Mouse (Mus musculus) hindbrain, embryonic 13.5 days (tissue): ENCODE measurements at regions not wholly inside any gene's neighbourhood (a gene's known extent, or its start where the extent isn't known, plus 50 kb on each side); places are given as distances from the start of the nearest gene placed in this dataset.
"Not testable (repeated sequence)": the region's sequence is repeated elsewhere in the genome, so short reads cannot be mapped to it uniquely, and the experiment has no call there.

ENCODE experiments used
- ATAC-seq: fragments of 200-750 bp; cut with Nextera tagmentation; 2 replicates; pipeline ENCODE4 v1.8.0; 2017; ENCODE audit warnings: moderate TSS enrichment; ENCODE audit not compliant: low FRiP score
- H3K27ac ChIP-seq: fragments of 300-500 bp; sonication (generic); 2 replicates; pipeline ENCODE4 v1.5.1; 2015; ENCODE audit warnings: inconsistent platforms, mild to moderate bottlenecking, moderate library complexity
- H3K27me3 ChIP-seq: fragments of 300-500 bp; sonication (generic); 2 replicates; pipeline ENCODE4 v1.6.1; 2015; ENCODE audit warnings: mild to moderate bottlenecking, inconsistent platforms
- H3K36me3 ChIP-seq: fragments of 300-500 bp; sonication (generic); 2 replicates; pipeline ENCODE4 v1.6.1; 2015; ENCODE audit warnings: mild to moderate bottlenecking, inconsistent platforms
- H3K4me1 ChIP-seq: fragments of 300-500 bp; sonication (generic); replicated peaks from 2 replicates; pipeline ENCODE4 v1.6.1; 2015; ENCODE audit warnings: inconsistent platforms
- H3K4me2 ChIP-seq: fragments of 300-500 bp; sonication (generic); 2 replicates; pipeline ENCODE4 v1.6.1; 2015; ENCODE audit warnings: inconsistent platforms, mild to moderate bottlenecking, moderate library complexity
- H3K4me3 ChIP-seq: fragments of 300-500 bp; sonication (generic); 2 replicates; pipeline ENCODE4 v1.5.1; 2015; ENCODE audit warnings: mild to moderate bottlenecking, inconsistent platforms
- H3K9ac ChIP-seq: fragments of 300-500 bp; sonication (generic); 2 replicates; pipeline ENCODE4 v1.6.1; 2015; ENCODE audit warnings: mild to moderate bottlenecking, inconsistent platforms
- H3K9me3 ChIP-seq: fragments of 300-500 bp; sonication (generic); 2 replicates; pipeline ENCODE4 v1.6.1; 2016; ENCODE audit warnings: inconsistent platforms
- WGBS: fragments of 180-500 bp; shearing (Covaris S2); methylation state at CpG from one replicate; pipeline ENCODE4 v1.1.7; 2015; 5-methylcytosine and 5-hydroxymethylcytosine counted together

DNA sequence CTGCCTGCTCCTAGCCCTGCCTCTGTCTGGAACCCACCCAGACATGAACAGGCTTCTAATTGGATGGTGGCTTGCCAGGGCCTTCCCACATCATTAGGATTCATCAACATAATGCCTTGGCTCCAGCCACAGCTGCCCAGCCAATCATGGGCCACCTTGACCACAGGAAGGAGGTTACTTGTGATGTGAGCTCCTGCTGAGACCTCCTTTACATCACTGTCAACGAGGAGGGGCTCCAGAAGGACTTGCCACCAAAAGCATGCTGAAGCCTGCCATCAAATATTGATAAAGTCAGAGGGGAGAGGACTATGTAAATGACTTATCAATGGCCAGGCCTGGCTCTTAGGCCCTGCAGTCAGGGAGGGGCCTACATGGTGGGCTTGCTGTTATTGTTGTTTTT, 175.6 kb downstream of the Map1s start:
- not testable (repeated sequence) for H3K9ac ChIP-seq, H3K9me3 ChIP-seq, H3K27ac ChIP-seq, H3K4me3 ChIP-seq, H3K27me3 ChIP-seq, H3K4me1 ChIP-seq, ATAC-seq, H3K36me3 ChIP-seq, H3K4me2 ChIP-seq
- 3% methylated on average over 1 of the region's 1 CpGs for WGBS

DNA sequence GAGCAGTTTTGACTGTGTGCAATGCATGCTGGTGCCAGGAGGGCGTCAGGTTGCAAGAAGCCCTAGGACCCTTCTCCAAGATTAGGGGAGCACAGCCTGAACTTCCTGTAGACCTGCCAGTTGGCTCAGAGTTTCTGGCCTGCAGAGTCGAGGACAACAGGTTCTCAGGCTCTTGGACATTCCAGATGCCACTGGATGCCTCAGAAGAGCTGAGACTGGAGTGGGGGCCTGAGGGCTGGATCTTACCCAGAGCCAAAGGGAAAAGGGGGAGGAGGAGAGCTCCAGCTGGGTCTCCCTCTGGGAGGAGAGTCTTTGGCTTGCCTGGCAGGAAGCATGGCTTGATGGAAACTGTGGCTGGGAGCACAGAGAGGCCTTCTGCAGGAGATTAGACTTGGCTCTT, 145.4 kb upstream of the Myo9b start:
- H3K27ac ChIP-seq, ATAC-seq: not testable (repeated sequence)

DNA sequence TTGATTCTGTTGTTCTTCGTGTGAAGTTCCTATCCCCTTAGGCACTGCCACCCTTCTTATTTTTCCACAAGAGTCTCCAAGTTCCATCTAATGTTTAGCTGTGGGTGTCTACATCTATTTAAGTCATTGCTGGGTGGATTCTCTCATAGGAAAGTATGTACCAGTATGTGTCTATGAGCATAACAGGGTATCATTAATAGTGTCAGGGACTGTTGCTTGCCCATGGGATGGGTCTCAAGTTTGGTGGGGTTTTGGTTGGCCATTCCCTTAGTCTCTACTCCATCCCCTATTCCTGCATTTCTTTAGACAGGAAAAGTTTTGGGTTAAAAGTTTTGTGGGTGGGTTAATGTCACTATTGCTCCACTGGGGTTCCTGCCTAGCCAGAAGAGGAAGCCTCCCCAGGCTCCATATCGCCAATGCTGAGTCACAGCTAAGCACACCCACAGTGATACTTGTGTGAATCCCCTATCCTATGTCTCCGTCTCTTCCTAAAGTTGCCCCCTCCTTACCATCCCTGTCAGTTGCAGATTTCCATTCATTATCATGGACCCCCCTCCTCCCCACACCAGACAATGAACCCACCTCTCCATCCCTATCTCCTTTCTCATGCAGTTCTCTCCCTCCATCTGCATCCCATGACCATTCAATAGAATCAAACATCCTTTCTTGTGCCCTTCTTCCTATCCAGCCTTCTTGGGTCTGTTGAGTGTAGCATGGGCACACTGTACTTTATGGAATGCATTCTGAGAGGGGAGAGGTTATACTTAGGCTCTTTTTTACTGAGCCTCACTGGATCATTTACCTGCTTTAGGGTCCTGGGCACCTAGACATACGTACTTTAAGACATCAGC, 141.9 kb upstream of the Myo9b start:
- Histone ChIP-seq H3K27ac (no peak overlapping the region), H3K9ac (no peak overlapping the region), H3K9me3 (no peaks in the 10 kb centered on the region), H3K4me2 (no peak overlapping the region), H3K36me3 (no peaks in the 10 kb centered on the region), H3K4me1 (no peaks in the 10 kb centered on the region), H3K4me3 (no peak overlapping the region), H3K27me3 (no peaks in the 10 kb centered on the region)
- peak; percentile 65 for ATAC-seq
- 65% methylated on average over 4 of the region's 4 CpGs for WGBS

More for the DNA sequence above, 145.4 kb upstream of the Myo9b start:
- H3K4me1 ChIP-seq, H3K9me3 ChIP-seq, H3K27me3 ChIP-seq, H3K4me2 ChIP-seq, H3K9ac ChIP-seq, H3K4me3 ChIP-seq, H3K36me3 ChIP-seq: not testable (repeated sequence)
- WGBS = 41% methylated on average over 2 of the region's 2 CpGs

DNA sequence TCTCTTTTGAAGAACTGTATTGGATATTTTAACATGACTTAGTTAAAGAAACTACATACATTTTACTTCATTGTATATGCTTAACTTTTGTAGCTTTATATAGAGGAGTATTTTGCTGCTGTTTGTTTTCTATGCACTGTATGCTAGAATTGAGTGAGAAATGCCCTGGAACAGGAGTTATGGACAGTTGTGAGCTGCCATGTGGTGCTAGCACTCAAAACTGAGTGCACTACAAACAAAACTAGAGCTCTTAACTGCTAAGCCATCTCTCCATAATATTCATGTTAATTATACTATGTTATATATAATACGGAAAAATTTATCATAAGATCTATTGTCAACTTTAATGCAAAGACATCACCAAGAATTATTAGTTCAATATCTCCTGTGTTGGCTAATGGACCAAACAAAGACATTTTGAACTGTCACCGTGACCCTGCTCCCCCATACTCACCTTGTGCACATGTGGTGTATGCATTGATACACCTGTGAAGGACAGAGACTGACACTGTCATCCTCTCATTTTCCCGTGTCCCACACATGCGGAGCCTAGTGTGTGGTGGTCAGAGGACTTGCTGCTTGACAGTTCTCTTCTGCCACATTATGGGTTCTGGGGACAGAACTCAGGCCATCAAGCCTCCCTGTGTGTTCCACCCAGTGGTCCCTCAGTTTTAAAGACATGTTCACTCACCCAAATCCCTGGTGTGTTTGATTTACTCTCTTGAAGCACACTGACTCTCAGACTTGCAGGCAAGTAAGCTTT, 141.0 kb upstream of the Myo9b start:
- Histone ChIP-seq H3K4me1 (no peaks in the 10 kb centered on the region), H3K27me3 (no peaks in the 10 kb centered on the region), H3K36me3 (no peaks in the 10 kb centered on the region), H3K4me3 (no peak overlapping the region), H3K9ac (no peak overlapping the region), H3K9me3 (no peaks in the 10 kb centered on the region), H3K27ac (no peak overlapping the region), H3K4me2 (no peak overlapping the region)
- 94% methylated on average over 4 of the region's 4 CpGs for WGBS
- ATAC-seq = peak; percentile 52

DNA sequence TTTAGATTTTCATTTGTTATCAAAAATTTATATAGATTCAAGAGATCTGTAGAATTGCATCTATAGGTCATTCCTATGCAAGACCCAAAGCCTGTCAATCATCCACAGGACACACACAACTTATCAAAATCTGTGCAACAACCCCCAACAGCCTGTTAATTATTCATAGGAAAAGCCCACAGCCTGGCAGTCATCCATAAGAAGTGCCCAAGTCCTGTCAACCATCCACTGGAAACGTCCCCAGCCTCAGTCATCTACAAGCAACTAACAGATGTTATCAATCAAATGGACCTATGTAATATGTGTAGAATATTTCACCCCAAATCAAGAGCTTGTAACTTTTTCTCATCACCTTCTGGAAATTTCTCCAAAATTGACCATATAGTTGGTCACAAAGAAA, 139.6 kb upstream of the Myo9b start:
- not testable (repeated sequence) for H3K36me3 ChIP-seq, H3K9ac ChIP-seq, H3K4me2 ChIP-seq, H3K4me1 ChIP-seq, H3K27me3 ChIP-seq, H3K9me3 ChIP-seq, H3K4me3 ChIP-seq, ATAC-seq, H3K27ac ChIP-seq
- 73% methylated on average over 1 of the region's 1 CpGs for WGBS

DNA sequence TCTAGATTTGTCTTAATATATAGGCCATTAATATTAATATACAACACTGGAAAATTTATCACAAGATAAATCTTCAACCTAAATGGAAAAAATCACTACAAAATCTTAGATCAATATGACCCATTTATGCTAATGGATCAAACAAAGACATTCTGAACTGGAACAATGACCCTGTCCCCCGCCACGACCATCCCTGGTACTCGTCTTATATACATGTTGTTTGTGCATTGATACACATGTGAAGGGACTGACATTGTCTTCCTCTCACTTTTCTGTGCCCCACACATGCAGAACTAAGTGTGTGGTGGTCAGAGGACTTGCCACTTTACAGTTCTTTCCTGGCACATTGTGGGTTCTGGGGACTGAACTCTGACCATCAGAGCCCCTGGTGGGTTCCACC, 135.4 kb upstream of the Myo9b start:
- not testable (repeated sequence) for H3K9ac ChIP-seq, H3K4me3 ChIP-seq, ATAC-seq, H3K4me1 ChIP-seq, H3K27me3 ChIP-seq, H3K9me3 ChIP-seq, H3K36me3 ChIP-seq, H3K27ac ChIP-seq, H3K4me2 ChIP-seq
- 85% methylated on average over 3 of the region's 3 CpGs for WGBS

DNA sequence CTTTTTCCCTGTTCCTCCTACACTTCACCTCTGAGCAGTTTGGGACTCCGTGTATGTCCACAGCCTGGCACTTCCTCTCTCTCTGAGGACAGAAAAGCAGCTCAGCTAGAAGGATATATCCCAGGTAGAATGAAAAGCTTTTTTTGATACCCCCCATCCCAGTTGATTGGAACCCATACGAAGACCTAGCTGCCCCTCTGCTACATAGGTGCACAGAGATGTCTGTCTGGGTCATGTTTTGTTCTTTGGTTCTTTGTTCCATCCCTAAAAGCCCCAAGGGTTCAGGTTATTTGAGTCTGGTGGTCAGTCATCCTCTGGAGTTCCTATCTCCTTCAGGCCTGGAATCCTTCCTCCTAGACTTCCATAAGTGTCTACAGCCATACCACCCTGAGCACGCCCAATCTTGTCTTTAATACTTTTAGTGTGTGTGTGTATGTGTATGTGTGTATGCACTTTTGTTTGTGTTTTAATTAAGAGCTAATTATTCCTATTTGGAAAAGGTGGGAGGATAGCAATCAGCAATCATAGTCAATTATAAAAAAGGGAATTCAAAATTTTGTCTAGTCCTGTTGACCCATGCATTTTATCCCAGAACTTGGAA, 130.0 kb upstream of the Myo9b start:
- not testable (repeated sequence) for H3K4me3 ChIP-seq, H3K4me2 ChIP-seq, H3K9me3 ChIP-seq, H3K27me3 ChIP-seq, H3K27ac ChIP-seq, H3K36me3 ChIP-seq, H3K9ac ChIP-seq, H3K4me1 ChIP-seq
- 76% methylated on average over 3 of the region's 3 CpGs for WGBS
- 0 out of 2 replicates have a peak, but pooled peaks have one; percentile 36 for ATAC-seq

DNA sequence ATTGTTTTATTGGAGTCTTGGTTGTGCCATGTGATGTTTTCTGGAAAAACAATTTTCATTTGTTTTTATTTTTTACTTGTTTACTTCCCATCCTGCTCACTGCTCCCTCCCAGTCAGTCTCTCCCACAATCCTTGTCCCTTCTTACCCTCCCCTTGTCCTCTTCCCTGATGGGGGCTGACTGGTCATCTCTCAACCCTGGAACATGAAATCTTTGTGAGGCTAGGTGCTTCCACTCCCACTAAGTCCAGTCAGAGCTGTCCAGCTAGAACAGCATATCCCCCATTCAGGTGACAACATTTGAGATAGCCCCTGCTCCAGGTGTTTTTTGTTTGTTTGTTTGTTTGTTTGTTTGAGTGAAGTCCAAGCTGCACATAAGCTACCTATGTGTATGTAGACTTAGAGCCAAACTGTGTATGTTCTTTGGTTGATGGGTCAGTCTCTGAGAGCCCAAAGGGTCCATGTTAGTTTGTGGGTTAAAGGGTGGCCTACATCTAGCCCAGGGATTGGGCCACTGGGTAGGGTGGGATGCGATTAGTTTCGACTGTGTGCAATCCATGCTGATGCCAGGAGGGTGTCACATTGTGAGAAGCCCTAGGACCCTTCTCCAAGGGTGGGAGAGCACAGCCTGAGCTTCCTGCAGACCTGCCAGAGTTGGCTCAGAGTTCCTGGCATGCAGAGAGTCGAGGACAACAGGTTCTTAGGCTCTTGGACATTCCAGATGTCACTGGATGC, 100.9 kb upstream of the Myo9b start:
- H3K9ac ChIP-seq, H3K36me3 ChIP-seq: not testable (repeated sequence)

DNA sequence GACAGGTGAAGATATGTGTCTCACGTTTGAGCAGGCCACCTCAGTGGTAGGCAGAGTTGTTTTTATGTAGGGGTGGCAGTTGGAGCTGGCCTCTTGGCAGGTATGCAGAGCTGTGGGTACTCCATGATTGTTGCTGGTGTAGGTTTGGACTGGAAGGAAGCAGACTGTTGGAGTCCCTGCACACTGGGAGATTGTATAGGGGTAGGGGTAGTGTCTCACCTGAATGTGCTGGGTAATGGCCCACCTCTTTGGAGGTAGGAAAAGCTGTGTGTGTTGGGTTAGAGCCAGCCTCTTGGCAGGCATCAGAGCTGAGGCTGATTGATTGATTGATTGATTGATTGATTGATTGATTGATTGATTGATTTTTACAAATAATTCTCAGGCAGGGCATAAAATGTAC, 79.6 kb upstream of the Myo9b start:
- not testable (repeated sequence) for H3K36me3 ChIP-seq, H3K4me1 ChIP-seq, H3K9ac ChIP-seq, H3K27ac ChIP-seq, H3K4me3 ChIP-seq, ATAC-seq, H3K27me3 ChIP-seq, H3K4me2 ChIP-seq, H3K9me3 ChIP-seq
- 74% methylated on average over 1 of the region's 1 CpGs for WGBS

More for the DNA sequence above, 100.9 kb upstream of the Myo9b start:
- not testable (repeated sequence) for H3K9me3 ChIP-seq, H3K4me3 ChIP-seq, H3K4me1 ChIP-seq, H3K4me2 ChIP-seq, H3K27me3 ChIP-seq, H3K27ac ChIP-seq
- 71% methylated on average over 3 of the region's 3 CpGs for WGBS
- ATAC-seq = peak; percentile 52; the same call in 1 of the 2 replicates

DNA sequence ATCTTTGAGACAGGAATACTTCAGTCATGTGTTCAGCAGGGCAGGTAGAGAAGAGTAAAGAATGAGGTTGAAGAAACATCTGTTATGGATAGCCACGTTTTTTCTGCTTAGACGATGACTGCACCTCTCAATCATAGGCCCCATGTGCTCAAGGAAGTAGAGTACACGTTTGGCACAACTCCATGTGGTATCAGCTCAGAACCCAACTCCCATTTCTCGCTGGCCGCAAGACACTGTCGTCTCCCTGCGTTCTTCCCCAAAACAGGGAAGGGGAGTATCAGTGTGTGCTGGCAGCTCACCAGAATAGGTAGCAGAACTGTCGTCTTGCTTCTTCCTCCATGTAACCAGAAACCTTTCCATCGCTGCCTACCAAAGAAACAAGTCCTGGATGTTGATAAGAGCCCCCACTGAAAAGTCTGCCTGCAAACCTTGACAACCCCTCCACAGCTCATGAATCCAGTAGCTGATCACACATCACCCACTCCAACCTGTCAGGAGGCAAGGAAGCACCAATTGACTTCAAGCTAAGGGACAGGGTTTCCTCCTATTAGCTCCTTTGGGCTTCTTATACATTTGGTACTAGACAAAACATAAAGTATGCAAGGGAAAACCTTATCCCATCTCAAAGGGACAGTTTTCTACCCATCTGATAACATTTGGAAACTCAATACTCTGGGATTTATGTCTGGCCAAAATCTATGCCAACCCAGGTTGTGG, 77.3 kb upstream of the Myo9b start:
- ATAC-seq = peak; percentile 36; the same call in 1 of the 2 replicates
- 80% methylated on average over 9 of the region's 9 CpGs for WGBS

More for the DNA sequence above, 77.3 kb upstream of the Myo9b start:
- H3K4me1 ChIP-seq, H3K36me3 ChIP-seq, H3K27me3 ChIP-seq, H3K27ac ChIP-seq, H3K4me3 ChIP-seq, H3K9ac ChIP-seq, H3K4me2 ChIP-seq, H3K9me3 ChIP-seq: not testable (repeated sequence)
